Mouse (Mus musculus) urinary bladder, postnatal 0 days (tissue): Measurements from ENCODE around the gene Gm21876. TPM values are rescaled to one million over a fixed set of nuclear protein-coding genes. Genes with fewer than 3 reads are reported as not detected.

Experiments used
- polyA plus RNA-seq: library from polyadenylated mRNA; unstranded; fragments of >200 nt; fragmentation: Nextera tagmentation; extraction: Ambion mirVana; gene quantifications from 2 replicates; pipeline ENCODE4 v1.2.1, GENCODE M21; 2015

Gm21876 gene
- not detected in 2 replicates for polyA plus RNA-seq

GRCm38 (mm10) chrX:21175553-21175952 is at the start of gene Gm21876:
Gene Gm21876, minus strand, starts transcription at chrX:21175653.

Other genes starting within 250 kb of the Gm21876 start
- 17.6 and 69.0 TPM in 2 replicates for gene Cfp, start 244.1 kb downstream of the Gm21876 start, polyA plus RNA-seq
- 10.9 and 12.1 TPM in 2 replicates for gene Elk1, start 225.0 kb downstream of the Gm21876 start, polyA plus RNA-seq
- gene Uxt, start 213.6 kb downstream of the Gm21876 start, polyA plus RNA-seq: 52.4 and 55.8 TPM in 2 replicates
- 2.5 and 3.2 TPM in 2 replicates for gene Zfp182, start 113.3 kb downstream of the Gm21876 start, polyA plus RNA-seq
- not detected in 2 replicates for gene Spaca5, start 107.2 kb downstream of the Gm21876 start, polyA plus RNA-seq
- gene Zfp300, start 86.1 kb downstream of the Gm21876 start, polyA plus RNA-seq: 0.77 and 0.87 TPM in 2 replicates
- not detected in 2 replicates for gene Ssxa1, start 59.8 kb downstream of the Gm21876 start, polyA plus RNA-seq